Mouse (Mus musculus): ENCODE results near the gene Cdk18. TPM values are rescaled to one million over a fixed set of nuclear protein-coding genes. Genes with fewer than 3 reads are reported as not detected.
A peak's percentile ranks its signal among the peaks of the same experiment; 100 is the strongest.

The Cdk18 gene
- polyA plus RNA-seq, 1 experiment from 2014 or later, result 2.7 TPM

GRCm38 (mm10) chr1:132159681-132160080 is 20.2 kb upstream of the Cdk18 start:
- H3K9me3 ChIP-seq, result no peaks in the 10 kb centered on the region
- peaks cover 25% of the 10 kb centered on the region for H3K27me3 ChIP-seq
- H3K27ac ChIP-seq, result no peak overlapping the region
- no peak overlapping the region for H3K4me3 ChIP-seq
- no peaks in the 10 kb centered on the region for H3K36me3 ChIP-seq
- no peak overlapping the region for H3K9ac ChIP-seq
- H3K4me2 ChIP-seq, result no peak overlapping the region
- WGBS, result 54% methylated on average over 4 of the region's 4 CpGs
- no peak for ATAC-seq (ENCODE audit: insufficient number of reproducible peaks, low FRiP score, low TSS enrichment, low read depth)
- H3K4me1 ChIP-seq, result peaks cover 30% of the 10 kb centered on the region

DNA sequence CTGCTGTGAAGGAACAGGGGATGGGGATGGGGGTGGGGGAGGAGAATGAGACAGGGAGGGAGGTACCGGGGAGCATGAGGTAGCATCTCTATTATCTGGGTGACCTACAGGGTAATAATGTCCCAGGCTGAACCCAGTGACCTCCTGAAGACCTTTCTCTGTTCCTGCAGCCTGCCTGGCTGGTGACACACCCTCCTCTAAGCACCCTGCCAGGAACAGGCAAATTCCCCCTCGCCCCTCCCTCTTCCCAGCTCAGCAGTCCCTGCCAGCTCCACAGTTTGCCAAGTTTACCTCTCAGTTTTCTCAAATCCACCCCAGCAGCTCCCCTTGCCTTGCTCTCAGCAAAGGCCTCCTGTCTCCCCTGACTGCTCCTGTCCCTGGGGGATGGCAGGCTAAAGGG is 19.3 kb upstream of the Cdk18 start:
- Histone ChIP-seq H3K36me3 (no peaks in the 10 kb centered on the region), H3K27ac (no peak overlapping the region), H3K9me3 (no peaks in the 10 kb centered on the region), H3K4me2 (no peak overlapping the region), H3K27me3 (peaks cover 25% of the 10 kb centered on the region), H3K4me3 (no peak overlapping the region), H3K4me1 (peaks cover 30% of the 10 kb centered on the region), H3K9ac (no peak overlapping the region)
- ATAC-seq (ENCODE audit: insufficient number of reproducible peaks, low FRiP score, low TSS enrichment, low read depth), result no peak
- WGBS, result 43% methylated on average over 1 of the region's 2 CpGs

- Histone ChIP-seq H3K36me3 (no peaks in the 10 kb centered on the region), H3K4me1 (peaks cover 30% of the 10 kb centered on the region), H3K27ac (no peak overlapping the region), H3K9ac (no peak overlapping the region), H3K4me2 (peak overlapping the region; percentile 31; the same call in 1 of the 2 replicates), H3K9me3 (no peaks in the 10 kb centered on the region), H3K27me3 (peaks cover 25% of the 10 kb centered on the region), H3K4me3 (no peak overlapping the region)
- WGBS, result 32% methylated on average over 7 of the region's 7 CpGs
- ATAC-seq (ENCODE audit: insufficient number of reproducible peaks, low FRiP score, low TSS enrichment, low read depth), result no peak
Measured at GRCm38 (mm10) chr1:132157808-132158207, 18.3 kb upstream of the Cdk18 start.

- Histone ChIP-seq H3K9ac (no peak overlapping the region), H3K4me2 (peak overlapping the region; percentile 31; the same call in 1 of the 2 replicates), H3K4me1 (peaks cover 30% of the 10 kb centered on the region), H3K27ac (no peak overlapping the region), H3K36me3 (no peaks in the 10 kb centered on the region), H3K9me3 (no peaks in the 10 kb centered on the region), H3K4me3 (no peak overlapping the region), H3K27me3 (peaks cover 25% of the 10 kb centered on the region)
- ATAC-seq (ENCODE audit: insufficient number of reproducible peaks, low FRiP score, low TSS enrichment, low read depth), result no peak
- WGBS, result 14% methylated on average over 14 of the region's 14 CpGs
Measured at GRCm38 (mm10) chr1:132157016-132157781, 17.7 kb upstream of the Cdk18 start.

DNA sequence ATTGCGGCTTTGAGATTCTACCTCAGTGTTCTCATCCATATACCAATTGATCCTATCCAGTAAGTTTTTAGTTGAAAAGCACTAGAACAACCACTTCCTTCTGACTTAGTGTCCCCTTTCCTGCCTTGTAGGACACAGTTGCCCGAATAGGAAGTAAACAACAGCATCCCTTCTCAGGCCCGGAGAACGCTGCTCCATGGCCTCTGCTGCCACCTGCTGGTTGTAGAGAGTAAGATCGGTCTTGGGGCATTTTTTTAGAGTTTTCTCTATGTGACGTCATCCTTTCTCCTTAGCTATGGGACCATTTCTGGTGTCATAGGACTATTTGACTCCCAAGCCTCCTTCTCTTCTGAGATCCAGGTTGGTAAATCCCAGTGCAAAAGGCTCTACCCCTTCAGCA is 16.3 kb upstream of the Cdk18 start:
- Histone ChIP-seq H3K27ac (no peak overlapping the region), H3K4me3 (no peak overlapping the region), H3K9me3 (no peaks in the 10 kb centered on the region), H3K36me3 (no peaks in the 10 kb centered on the region), H3K4me1 (peaks cover 26% of the 10 kb centered on the region), H3K9ac (no peak overlapping the region), H3K27me3 (peaks cover 25% of the 10 kb centered on the region), H3K4me2 (no peak overlapping the region)
- no peak for ATAC-seq (ENCODE audit: insufficient number of reproducible peaks, low FRiP score, low TSS enrichment, low read depth)
- 8% methylated on average over 6 of the region's 6 CpGs for WGBS

- H3K27me3 ChIP-seq, result peaks cover 13% of the 10 kb centered on the region
- H3K4me3 ChIP-seq, result no peak overlapping the region
- H3K36me3 ChIP-seq, result no peaks in the 10 kb centered on the region
- ATAC-seq (ENCODE audit: insufficient number of reproducible peaks, low FRiP score, low TSS enrichment, low read depth), result no peak
- 28% methylated on average over 8 of the region's 8 CpGs for WGBS
- H3K27ac ChIP-seq, result no peak overlapping the region
- no peak overlapping the region for H3K9ac ChIP-seq
- H3K4me1 ChIP-seq, result peaks cover 13% of the 10 kb centered on the region
- H3K4me2 ChIP-seq, result no peak overlapping the region
- H3K9me3 ChIP-seq, result no peaks in the 10 kb centered on the region
Measured at GRCm38 (mm10) chr1:132153691-132154090, 14.2 kb upstream of the Cdk18 start.

- ATAC-seq (ENCODE audit: insufficient number of reproducible peaks, low FRiP score, low TSS enrichment, low read depth), result no peak
- Histone ChIP-seq H3K27ac (no peak overlapping the region), H3K4me1 (peaks cover 8% of the 10 kb centered on the region), H3K4me3 (no peak overlapping the region), H3K9me3 (no peaks in the 10 kb centered on the region), H3K36me3 (no peaks in the 10 kb centered on the region), H3K4me2 (no peak overlapping the region), H3K9ac (no peak overlapping the region), H3K27me3 (peaks cover 8% of the 10 kb centered on the region)
- 43% methylated on average over 15 of the region's 15 CpGs for WGBS
Measured at GRCm38 (mm10) chr1:132153086-132153690, 13.7 kb upstream of the Cdk18 start.

DNA sequence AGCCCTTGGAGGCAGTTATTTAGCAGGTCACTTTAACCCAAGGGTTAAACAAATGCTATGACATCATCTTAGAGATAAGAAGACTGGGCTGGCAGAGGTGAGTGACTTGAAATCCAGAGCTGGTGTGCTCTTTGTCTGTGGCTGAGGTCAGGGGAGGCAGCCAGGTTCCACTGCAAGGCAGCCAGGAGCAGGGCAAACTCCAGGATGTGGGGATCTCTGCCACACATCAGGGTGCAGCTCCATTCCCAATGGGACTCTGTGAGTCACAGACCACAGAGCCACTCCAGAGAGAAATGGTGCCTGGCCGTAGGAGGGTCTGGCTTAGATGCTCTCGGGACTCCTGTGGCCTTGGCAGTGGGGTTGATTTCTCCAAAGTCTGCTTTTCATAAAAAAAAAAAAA is 12.4 kb upstream of the Cdk18 start:
- Histone ChIP-seq H3K4me2 (no peak overlapping the region), H3K4me1 (no peaks in the 10 kb centered on the region), H3K9me3 (no peaks in the 10 kb centered on the region), H3K4me3 (no peak overlapping the region), H3K36me3 (no peaks in the 10 kb centered on the region), H3K27ac (no peak overlapping the region), H3K9ac (no peak overlapping the region), H3K27me3 (no peaks in the 10 kb centered on the region; the same call in 1 of the 2 replicates)
- WGBS, result 61% methylated on average over 2 of the region's 2 CpGs
- no peak for ATAC-seq (ENCODE audit: insufficient number of reproducible peaks, low FRiP score, low TSS enrichment, low read depth)

DNA sequence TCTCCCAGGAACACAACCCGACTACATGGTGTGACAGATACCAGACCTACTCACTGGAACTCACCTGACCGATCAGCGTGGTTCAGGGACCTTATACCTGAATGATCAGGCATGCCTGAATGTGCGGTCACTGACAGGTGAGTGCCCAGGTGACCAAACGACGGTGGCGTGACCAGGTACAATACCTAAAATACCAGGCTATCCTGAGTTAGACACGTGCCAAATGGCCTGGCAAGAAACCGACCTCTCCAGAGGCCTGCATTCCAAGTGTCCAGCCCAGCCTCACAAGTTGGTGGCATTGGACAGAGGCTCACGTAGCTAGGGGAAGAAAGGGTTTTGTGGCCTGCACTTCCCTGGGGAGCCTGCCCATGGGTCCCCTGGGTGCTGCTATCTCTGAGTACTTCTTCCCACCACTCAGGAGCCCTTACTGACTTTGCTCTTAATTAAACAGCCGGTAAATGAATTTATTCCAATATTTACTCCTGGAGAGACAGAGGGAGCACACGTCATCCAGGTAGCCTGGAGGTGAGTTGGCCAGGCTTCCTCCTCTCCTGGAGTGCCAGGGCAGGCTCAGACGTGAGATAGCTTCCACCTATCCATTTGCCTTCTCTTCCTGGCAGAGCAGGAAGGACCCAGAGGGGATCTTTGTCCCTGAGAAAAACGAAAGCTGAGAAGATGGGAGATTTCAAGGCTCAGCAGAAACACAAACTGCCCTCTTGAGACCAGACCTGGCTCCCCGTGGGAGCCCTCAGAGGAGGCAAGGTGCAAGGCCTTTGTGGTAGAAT is 11.5 kb upstream of the Cdk18 start:
- no peaks in the 10 kb centered on the region for H3K9me3 ChIP-seq
- no peak overlapping the region for H3K4me2 ChIP-seq
- H3K27ac ChIP-seq, result no peak overlapping the region
- no peaks in the 10 kb centered on the region; the same call in 1 of the 2 replicates for H3K27me3 ChIP-seq
- 67% methylated on average over 15 of the region's 15 CpGs for WGBS
- ATAC-seq (ENCODE audit: insufficient number of reproducible peaks, low FRiP score, low TSS enrichment, low read depth), result no peak
- H3K4me1 ChIP-seq, result no peaks in the 10 kb centered on the region
- H3K9ac ChIP-seq, result no peak overlapping the region
- H3K36me3 ChIP-seq, result no peaks in the 10 kb centered on the region
- no peak overlapping the region for H3K4me3 ChIP-seq

- H3K27me3 ChIP-seq, result no peaks in the 10 kb centered on the region; the same call in 1 of the 2 replicates
- no peak; the same call in 1 of the 2 replicates for ATAC-seq (ENCODE audit: insufficient number of reproducible peaks, low FRiP score, low TSS enrichment, low read depth)
- H3K4me1 ChIP-seq, result no peaks in the 10 kb centered on the region
- H3K4me3 ChIP-seq, result no peak overlapping the region
- no peak overlapping the region for H3K27ac ChIP-seq
- no peaks in the 10 kb centered on the region for H3K36me3 ChIP-seq
- H3K9ac ChIP-seq, result no peak overlapping the region
- no peaks in the 10 kb centered on the region for H3K9me3 ChIP-seq
- 67% methylated on average over 1 of the region's 1 CpGs for WGBS
- H3K4me2 ChIP-seq, result no peak overlapping the region
Measured at GRCm38 (mm10) chr1:132150171-132150570, 10.7 kb upstream of the Cdk18 start.

DNA sequence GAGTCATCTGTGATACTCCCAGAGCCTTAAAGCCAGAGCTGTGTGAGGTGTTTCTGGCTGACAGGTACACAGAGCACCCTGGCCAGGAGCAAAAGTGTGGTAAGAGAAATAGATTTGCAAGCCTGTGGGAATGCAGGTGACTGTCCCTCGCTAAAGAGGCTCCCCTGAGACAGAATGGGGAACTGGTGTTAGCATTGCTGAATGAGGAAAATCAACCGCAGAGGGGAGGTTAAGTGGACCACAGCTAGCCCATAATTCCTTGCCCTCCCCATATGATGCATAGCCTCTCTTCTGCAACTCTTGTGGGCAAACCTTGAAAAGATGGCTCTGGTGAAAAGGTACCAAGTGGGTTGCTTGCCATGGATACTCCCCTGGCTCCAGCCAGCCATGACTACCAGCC is 9.9 kb upstream of the Cdk18 start:
- WGBS, result 68% methylated on average over 2 of the region's 2 CpGs
- Histone ChIP-seq H3K9me3 (no peaks in the 10 kb centered on the region), H3K4me2 (no peak overlapping the region), H3K36me3 (no peaks in the 10 kb centered on the region), H3K27ac (no peak overlapping the region), H3K27me3 (no peaks in the 10 kb centered on the region; the same call in 1 of the 2 replicates), H3K4me3 (no peak overlapping the region), H3K9ac (no peak overlapping the region), H3K4me1 (no peaks in the 10 kb centered on the region)
- ATAC-seq (ENCODE audit: insufficient number of reproducible peaks, low FRiP score, low TSS enrichment, low read depth), result no peak

All from limb, embryonic 15.5 days (tissue).